Mouse (Mus musculus) G1E-ER4 (cell line): ENCODE measurements around the gene Olfr666. TPM values are rescaled to one million over a fixed set of nuclear protein-coding genes. Genes with fewer than 3 reads are reported as not detected.
"Not testable (repeated sequence)": the region's sequence is repeated elsewhere in the genome, so short reads cannot be mapped to it uniquely, and the experiment has no call there.

Source experiments
- GATA1 ChIP-seq: IDR thresholded peaks from one replicate; pipeline ENCODE4 v1.8.0; 2012; ENCODE audit warnings: low read length, inconsistent platforms
- polyA plus RNA-seq: library from polyadenylated mRNA; stranded (reverse); fragments of >175 nt; gene quantifications from 2 replicates; pipeline ENCODE4 v1.2.3, GENCODE M21; 2012

The Olfr666 gene
- not detected in 2 replicates for polyA plus RNA-seq

DNA sequence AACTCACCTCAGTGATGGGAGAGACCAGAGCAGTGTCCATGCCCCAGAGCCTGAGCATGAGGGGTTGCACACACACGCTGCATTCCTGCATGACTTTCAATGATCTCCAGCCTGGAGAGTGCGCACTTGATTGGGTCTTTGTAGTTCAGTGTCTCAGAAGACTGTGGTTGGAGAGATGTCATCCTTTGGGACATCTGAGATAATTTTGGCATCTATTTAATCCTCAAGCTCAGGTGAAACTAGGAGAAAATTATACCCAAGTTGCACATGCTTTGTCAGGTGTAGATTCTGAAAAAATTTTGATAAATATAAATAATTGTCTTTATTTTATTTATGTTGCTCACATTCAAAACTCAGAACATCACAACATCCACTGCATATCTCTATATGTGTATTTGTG is at the start of gene Olfr666:
Gene Olfr666, minus strand, starts transcription at position 101 of the 400 bp plus-strand sequence.
- no peak for TF ChIP-seq GATA1

GRCm38 (mm10) chr7:104933940-104934339 is 38.2 kb upstream of the Olfr666 start, which contains the start of gene Olfr669:
Gene Olfr669 (plus strand): TSS chr7:104934240.
- TF ChIP-seq GATA1 = no peak

GRCm38 (mm10) chr7:104927957-104928356 is 32.2 kb upstream of the Olfr666 start, which contains the start of gene Olfr668:
Gene Olfr668 (minus strand): TSS chr7:104928057.
- TF ChIP-seq GATA1 = no peak

DNA sequence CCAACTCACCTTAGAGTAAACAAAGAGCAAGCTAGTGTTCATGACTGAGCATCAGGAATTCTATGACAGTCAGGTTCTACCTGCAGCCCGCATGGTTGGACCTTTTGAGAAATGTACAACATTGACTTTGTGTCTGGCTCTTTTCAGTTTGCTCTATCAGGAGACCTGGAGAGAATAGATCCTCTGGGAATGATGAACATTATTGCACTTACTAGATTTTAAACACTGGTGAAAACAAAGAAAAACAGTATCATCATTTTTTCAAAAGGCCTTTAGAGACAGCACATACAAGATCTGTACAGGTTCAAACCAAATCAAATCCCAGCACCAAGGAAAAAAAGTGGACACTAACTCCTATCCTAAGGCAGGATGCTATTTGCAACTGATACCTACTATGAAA is 25.6 kb upstream of the Olfr666 start, which contains the start of gene Olfr667:
Gene Olfr667, minus strand, starts transcription at position 101 of the 400 bp plus-strand sequence.
- no peak for TF ChIP-seq GATA1

DNA sequence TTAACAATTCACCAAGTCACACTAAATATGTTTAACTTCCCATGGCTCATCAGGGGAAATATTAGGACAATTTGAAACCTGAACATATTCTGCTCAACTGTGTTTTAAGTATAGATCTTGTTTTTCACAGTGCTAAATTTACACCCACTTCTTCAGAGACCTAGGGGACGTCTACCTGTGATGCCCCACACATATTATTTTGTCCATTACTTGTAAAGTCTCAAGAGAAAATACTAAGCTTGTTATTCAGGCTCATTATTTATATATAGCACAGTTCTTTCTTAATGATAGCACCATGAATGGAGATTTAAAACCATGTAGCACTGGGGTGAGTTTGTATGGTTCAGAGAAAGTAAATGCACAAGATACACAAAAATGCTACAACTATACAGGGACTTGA is 18.0 kb downstream of the Olfr666 start, which contains the start of gene Olfr665:
Gene Olfr665, plus strand, starts transcription at position 301 of the 400 bp plus-strand sequence.
- TF ChIP-seq GATA1 = no peak

GRCm38 (mm10) chr7:104861381-104861780 is 34.4 kb downstream of the Olfr666 start:
- no peak for TF ChIP-seq GATA1

DNA sequence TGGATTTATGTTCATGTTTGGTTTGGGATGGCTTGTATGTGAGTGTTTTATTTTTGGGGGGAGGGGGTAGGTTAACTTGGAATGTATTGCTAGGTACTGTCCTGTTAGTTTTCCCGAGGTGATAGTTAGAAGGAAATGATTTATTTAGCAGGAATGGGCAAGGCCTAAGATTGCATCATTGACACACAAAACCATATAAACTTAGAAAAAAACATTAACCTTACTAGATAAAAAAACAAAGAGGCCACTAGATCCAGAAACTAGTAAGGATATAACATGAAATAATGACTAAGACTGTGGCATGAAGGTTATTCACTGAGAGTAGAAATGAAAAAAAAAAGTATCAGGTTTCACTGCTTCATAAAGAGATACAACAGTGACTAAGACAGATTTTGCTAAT is 38.1 kb downstream of the Olfr666 start:
- no peak for TF ChIP-seq GATA1

- not testable (repeated sequence) for TF ChIP-seq GATA1
Observed at GRCm38 (mm10) chr7:104856709-104857108, 39.0 kb downstream of the Olfr666 start, which contains the start of gene Usp17la. Gene Usp17la (plus strand): TSS chr7:104857009.

DNA sequence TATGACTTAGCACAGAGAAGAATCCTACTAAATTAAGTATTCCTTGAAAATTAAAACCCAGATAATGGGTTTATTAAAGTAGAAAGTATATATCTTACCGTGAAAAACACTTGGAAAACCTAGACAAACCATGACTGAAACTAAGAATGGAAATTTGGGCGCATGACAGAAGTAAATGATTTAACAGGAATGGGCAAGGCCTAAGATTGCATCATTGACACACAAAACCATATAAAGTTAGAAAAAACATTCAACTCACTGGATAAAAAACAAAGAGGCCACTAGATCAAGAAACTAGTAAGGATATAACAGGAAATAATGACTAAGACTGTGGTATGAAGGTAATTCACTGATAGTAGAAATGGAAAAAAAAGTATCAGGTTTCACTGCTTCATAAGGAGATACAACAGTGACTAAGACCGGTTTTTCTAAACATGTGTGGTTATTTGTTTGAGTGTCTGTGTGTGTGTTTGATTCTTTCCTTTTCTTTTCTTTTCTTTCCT is 40.5 kb downstream of the Olfr666 start:
- TF ChIP-seq GATA1 = no peak

GRCm38 (mm10) chr7:104843731-104844287 is 51.9 kb downstream of the Olfr666 start:
- TF ChIP-seq GATA1 = no peak

DNA sequence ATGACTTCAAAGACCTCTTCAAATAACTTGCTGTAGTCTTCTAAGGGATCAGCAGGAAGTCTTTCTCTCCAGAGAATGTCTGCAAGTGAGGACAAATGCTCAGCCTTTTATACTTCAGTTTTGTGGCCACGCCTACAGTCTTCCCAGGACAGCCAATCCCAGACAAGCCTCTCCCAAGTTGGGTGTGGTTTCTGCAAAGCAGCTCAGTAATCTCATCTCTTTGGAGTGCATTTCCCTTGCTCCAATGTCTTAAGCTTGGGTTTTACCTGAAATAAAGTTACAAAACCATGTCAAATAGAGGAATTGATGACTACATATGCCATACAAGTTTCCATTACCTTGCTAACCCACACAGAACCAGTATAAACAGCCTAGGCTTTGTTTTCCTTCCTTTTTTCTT is 53.2 kb downstream of the Olfr666 start, which contains the start of gene Usp17lb:
Gene Usp17lb, minus strand, starts transcription at position 101 of the 400 bp plus-strand sequence.
- TF ChIP-seq GATA1 = no peak

Other genes with a start within 250 kb of the Olfr666 start
- gene Olfr658, start 248.6 kb downstream of the Olfr666 start, polyA plus RNA-seq = not detected in 2 replicates
- not detected in 2 replicates for gene Olfr659, start 229.2 kb downstream of the Olfr666 start, polyA plus RNA-seq
- not detected in 2 replicates for gene Olfr661, start 209.5 kb downstream of the Olfr666 start, polyA plus RNA-seq
- gene Usp17le, start 118.5 kb downstream of the Olfr666 start, polyA plus RNA-seq = not detected in 2 replicates
- not detected in 2 replicates for gene Usp17lb, start 53.3 kb downstream of the Olfr666 start, polyA plus RNA-seq
- not detected in 2 replicates for gene Usp17la, start 38.9 kb downstream of the Olfr666 start, polyA plus RNA-seq
- gene Olfr665, start 17.9 kb downstream of the Olfr666 start, polyA plus RNA-seq = not detected in 2 replicates
- not detected in 2 replicates for gene Olfr667, start 25.5 kb upstream of the Olfr666 start, polyA plus RNA-seq
- gene Olfr668, start 32.1 kb upstream of the Olfr666 start, polyA plus RNA-seq = not detected in 2 replicates
- gene Olfr669, start 38.3 kb upstream of the Olfr666 start, polyA plus RNA-seq = not detected in 2 replicates
- gene Olfr670, start 66.7 kb upstream of the Olfr666 start, polyA plus RNA-seq = not detected in 2 replicates
- not detected in 2 replicates for gene Olfr671, start 83.2 kb upstream of the Olfr666 start, polyA plus RNA-seq
- gene Olfr672, start 106.1 kb upstream of the Olfr666 start, polyA plus RNA-seq = not detected in 2 replicates
- not detected in 2 replicates for gene Olfr675, start 132.5 kb upstream of the Olfr666 start, polyA plus RNA-seq
- gene Olfr676, start 136.7 kb upstream of the Olfr666 start, polyA plus RNA-seq = not detected in 2 replicates
- gene Olfr677, start 155.4 kb upstream of the Olfr666 start, polyA plus RNA-seq = not detected in 2 replicates
- gene Olfr678, start 168.5 kb upstream of the Olfr666 start, polyA plus RNA-seq = not detected in 2 replicates
- not detected in 2 replicates for gene Olfr679, start 185.3 kb upstream of the Olfr666 start, polyA plus RNA-seq
- not detected in 2 replicates for gene Olfr680-ps1, start 196.9 kb upstream of the Olfr666 start, polyA plus RNA-seq
- gene Olfr681, start 220.9 kb upstream of the Olfr666 start, polyA plus RNA-seq = not detected in 2 replicates